Mouse (Mus musculus) ES-Bruce4 (cell line): ENCODE measurements at regions not wholly inside any gene's neighbourhood (a gene's known extent, or its start where the extent isn't known, plus 50 kb on each side); places are given as distances from the start of the nearest gene placed in this dataset.

Source experiments
- H3K27ac ChIP-seq: 2 replicates; pipeline ENCODE4 v1.5.1; 2012; ENCODE audit warnings: low read length, inconsistent platforms; ENCODE audit not compliant: insufficient read depth
- H3K27me3 ChIP-seq: 2 replicates; pipeline ENCODE4 v1.6.1; 2012; ENCODE audit warnings: mild to moderate bottlenecking, low read length, inconsistent platforms; ENCODE audit not compliant: control insufficient read depth, poor library complexity, insufficient read depth, severe bottlenecking
- H3K36me3 ChIP-seq: 2 replicates; pipeline ENCODE4 v1.6.1; 2012; ENCODE audit warnings: inconsistent platforms, mild to moderate bottlenecking, low read length, moderate library complexity; ENCODE audit not compliant: control insufficient read depth, poor library complexity, insufficient read depth, severe bottlenecking
- H3K4me1 ChIP-seq: one replicate; pipeline ENCODE4 v1.8.1; 2011; ENCODE audit warnings: low read length; ENCODE audit not compliant: control insufficient read depth, insufficient read depth
- H3K4me3 ChIP-seq: 2 replicates; pipeline ENCODE4 v1.5.1; 2011; ENCODE audit warnings: low read depth, mild to moderate bottlenecking, low read length
- H3K9ac ChIP-seq: 2 replicates; pipeline ENCODE4 v1.6.1; 2012; ENCODE audit warnings: low read depth, mild to moderate bottlenecking, inconsistent platforms; ENCODE audit not compliant: poor library complexity, severe bottlenecking
- H3K9me3 ChIP-seq: replicated peaks from 2 replicates; pipeline ENCODE4 v1.6.1; 2012; ENCODE audit warnings: mild to moderate bottlenecking, low read length, inconsistent platforms; ENCODE audit not compliant: control insufficient read depth, poor library complexity, insufficient read depth, severe bottlenecking
- CTCF ChIP-seq: IDR thresholded peaks from one replicate; pipeline ENCODE4 v1.8.1; 2011; ENCODE audit warnings: low read depth, low read length
- EP300 ChIP-seq: IDR thresholded peaks from 2 replicates; pipeline ENCODE4 v1.6.1; 2011; ENCODE audit warnings: low read depth, low read length; ENCODE audit not compliant: insufficient read depth
- POLR2A ChIP-seq: IDR thresholded peaks from one replicate; pipeline ENCODE4 v1.8.1; 2011; ENCODE audit warnings: low read length; ENCODE audit not compliant: insufficient read depth

DNA sequence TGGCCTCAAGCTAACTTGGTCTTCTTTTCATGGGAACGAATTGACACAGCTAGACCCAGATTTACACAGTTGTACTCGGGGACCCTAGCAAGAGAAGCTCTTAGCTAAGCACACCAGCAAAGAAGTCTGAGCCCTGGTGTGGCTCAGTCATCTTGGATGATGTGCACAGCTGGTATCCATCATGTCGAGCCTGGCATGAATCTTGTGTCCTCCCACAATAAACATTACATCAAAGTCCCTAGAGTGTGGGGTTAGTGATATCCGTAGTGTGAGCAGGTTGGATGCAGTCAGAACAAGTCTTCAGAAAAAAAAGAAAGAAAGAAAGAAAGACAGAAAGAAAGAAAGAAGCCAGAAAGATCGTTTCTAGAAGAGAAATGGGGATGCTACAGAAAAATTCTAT is 52.1 kb upstream of the Hmcn1 start:
- TF ChIP-seq EP300 (no peak), POLR2A (no peak), CTCF (no peak)
- Histone ChIP-seq H3K9me3 (no peaks in the 10 kb centered on the region), H3K27me3 (no peaks in the 10 kb centered on the region), H3K27ac (no peak overlapping the region), H3K4me3 (no peak overlapping the region), H3K9ac (no peak overlapping the region), H3K36me3 (no peaks in the 10 kb centered on the region), H3K4me1 (no peaks in the 10 kb centered on the region)

- Histone ChIP-seq H3K4me1 (no peaks in the 10 kb centered on the region), H3K27me3 (no peaks in the 10 kb centered on the region), H3K9me3 (no peaks in the 10 kb centered on the region), H3K27ac (no peak overlapping the region), H3K4me3 (no peak overlapping the region), H3K9ac (no peak overlapping the region), H3K36me3 (no peaks in the 10 kb centered on the region)
- TF ChIP-seq CTCF (no peak), POLR2A (no peak), EP300 (no peak)
Observed at GRCm38 (mm10) chr1:151046626-151047025, 53.4 kb upstream of the Hmcn1 start.

DNA sequence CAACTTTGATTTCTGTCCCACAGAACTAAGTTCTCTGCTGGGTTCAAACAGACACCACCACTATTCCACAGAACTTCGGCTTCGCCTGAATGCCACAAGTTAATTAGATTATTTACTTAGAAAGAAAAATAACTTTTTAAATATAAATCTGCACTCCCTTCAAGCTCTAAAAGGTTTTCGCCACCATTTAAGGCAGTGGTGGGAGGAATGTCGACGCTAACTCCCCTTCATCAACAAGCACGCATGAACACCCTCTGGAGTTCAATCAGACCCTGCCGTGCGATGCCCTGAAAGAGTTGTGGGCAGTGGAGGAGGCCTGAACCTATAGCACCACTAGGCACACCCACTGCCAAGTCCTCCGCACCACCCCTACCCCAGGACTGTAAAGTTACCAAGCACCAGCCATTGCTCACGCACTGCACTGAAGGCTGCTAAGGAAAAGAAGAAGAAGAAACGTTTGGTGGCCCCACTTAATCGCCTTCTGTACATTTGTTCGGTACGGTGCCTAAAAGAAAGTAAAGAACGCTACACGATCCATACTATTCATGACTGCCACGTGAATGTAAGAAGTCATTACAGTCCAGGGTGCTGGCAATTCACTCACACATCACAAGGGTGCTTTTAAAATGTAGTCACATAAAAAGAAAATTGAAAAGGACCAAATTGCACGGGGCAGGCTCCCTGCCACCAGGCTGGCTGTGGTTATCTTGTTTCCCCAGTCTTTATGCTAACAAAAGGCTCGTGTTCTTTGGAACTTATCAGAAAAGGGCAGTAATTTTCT is 56.7 kb upstream of the Hmcn1 start:
- no peak overlapping the region for H3K4me3 ChIP-seq
- no peaks in the 10 kb centered on the region for H3K9me3 ChIP-seq
- TF ChIP-seq EP300, result no peak
- TF ChIP-seq POLR2A, result no peak
- TF ChIP-seq CTCF, result no peak
- H3K27me3 ChIP-seq, result no peaks in the 10 kb centered on the region
- H3K4me1 ChIP-seq, result no peaks in the 10 kb centered on the region
- no peaks in the 10 kb centered on the region for H3K36me3 ChIP-seq
- H3K9ac ChIP-seq, result no peak overlapping the region
- no peak overlapping the region for H3K27ac ChIP-seq

- no peak overlapping the region for H3K27ac ChIP-seq
- no peaks in the 10 kb centered on the region for H3K4me1 ChIP-seq
- no peak overlapping the region for H3K4me3 ChIP-seq
- H3K27me3 ChIP-seq, result no peaks in the 10 kb centered on the region
- H3K9me3 ChIP-seq, result no peaks in the 10 kb centered on the region
- TF ChIP-seq EP300 (no peak), POLR2A (no peak), CTCF (no peak)
- no peaks in the 10 kb centered on the region for H3K36me3 ChIP-seq
- no peak overlapping the region for H3K9ac ChIP-seq
Observed at GRCm38 (mm10) chr1:151050507-151050816, 57.2 kb upstream of the Hmcn1 start.

DNA sequence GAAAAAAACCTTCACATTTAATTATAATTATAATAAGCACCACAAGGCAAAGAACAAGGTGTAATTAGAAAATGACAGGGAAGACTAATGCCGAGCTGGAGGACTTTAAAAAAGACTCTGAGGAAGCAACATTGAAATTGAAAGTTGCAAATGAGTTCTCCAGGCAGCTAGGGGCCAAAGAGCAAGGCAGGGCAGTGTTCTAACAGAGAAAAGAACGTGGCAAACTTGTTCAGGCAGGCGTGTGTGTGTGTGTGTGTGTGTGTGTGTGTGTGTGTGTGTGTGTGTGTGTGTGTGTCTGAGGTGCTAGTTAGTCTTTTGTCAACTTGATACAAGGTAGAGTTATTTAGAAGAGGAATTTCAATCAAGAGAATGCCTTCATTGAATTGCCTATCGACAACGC is 60.0 kb upstream of the Hmcn1 start:
- TF ChIP-seq POLR2A (no peak), EP300 (no peak), CTCF (no peak)
- H3K27me3 ChIP-seq, result no peaks in the 10 kb centered on the region
- H3K27ac ChIP-seq, result no peak overlapping the region
- no peaks in the 10 kb centered on the region for H3K4me1 ChIP-seq
- no peak overlapping the region for H3K4me3 ChIP-seq
- H3K9me3 ChIP-seq, result no peaks in the 10 kb centered on the region
- no peak overlapping the region for H3K9ac ChIP-seq
- no peaks in the 10 kb centered on the region for H3K36me3 ChIP-seq

DNA sequence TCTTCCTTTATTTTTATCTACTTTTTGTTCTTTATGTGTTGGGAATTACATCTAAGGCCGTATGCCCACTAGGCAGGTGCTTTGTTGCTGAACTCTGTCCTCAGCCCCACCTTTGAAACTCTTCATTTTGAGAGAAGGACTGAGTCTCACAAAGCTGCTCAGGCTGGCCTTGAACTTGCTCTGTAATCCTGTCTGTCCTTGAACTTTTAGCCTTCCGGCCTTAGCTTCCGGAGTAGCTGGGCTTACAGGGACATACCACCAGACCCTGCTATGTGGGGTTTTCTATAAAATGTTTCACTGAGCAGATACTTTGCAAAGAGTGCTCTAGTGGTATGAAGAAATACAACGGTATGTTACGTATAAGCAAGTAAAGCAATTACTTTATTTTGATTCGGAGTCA is 62.2 kb upstream of the Hmcn1 start:
- H3K9me3 ChIP-seq, result no peaks in the 10 kb centered on the region
- no peaks in the 10 kb centered on the region for H3K36me3 ChIP-seq
- H3K4me3 ChIP-seq, result no peak overlapping the region
- no peak for TF ChIP-seq EP300
- TF ChIP-seq POLR2A, result no peak
- no peak for TF ChIP-seq CTCF
- H3K4me1 ChIP-seq, result no peaks in the 10 kb centered on the region
- no peaks in the 10 kb centered on the region for H3K27me3 ChIP-seq
- no peak overlapping the region for H3K27ac ChIP-seq
- H3K9ac ChIP-seq, result no peak overlapping the region
